Mouse (Mus musculus): ENCODE data around the gene Smyd1. TPM values are rescaled to one million over a fixed set of nuclear protein-coding genes. Genes with fewer than 3 reads are reported as not detected.

Smyd1 gene
- polyA plus RNA-seq, 1 experiment from 2014 or later: 0.43 TPM

GRCm38 (mm10) chr6:71302097-71302731, 19.8 kb downstream of the Smyd1 start:
- 67% methylated on average over 6 of the region's 6 CpGs for WGBS
- no peak overlapping the region for H3K4me2 ChIP-seq

DNA sequence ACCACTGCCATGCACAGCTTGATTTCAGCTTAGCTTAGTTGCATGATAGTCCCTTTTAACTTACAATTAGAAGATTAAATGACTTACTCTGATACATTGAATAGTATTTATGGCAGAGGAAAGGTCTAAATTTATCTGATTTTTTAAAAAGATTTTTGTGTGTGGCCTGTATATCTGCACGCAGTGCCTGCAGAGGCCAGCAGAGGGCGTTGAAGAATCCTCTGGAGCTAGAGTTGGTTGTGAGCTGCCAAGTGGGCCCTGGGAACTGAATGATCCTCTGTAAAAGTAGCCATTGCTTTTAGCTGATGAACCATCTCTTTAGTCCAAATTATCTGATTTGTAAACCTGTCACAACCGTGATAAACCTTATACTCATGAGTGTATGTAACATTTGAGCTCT, 23.3 kb downstream of the Smyd1 start:
- Histone ChIP-seq H3K27ac (no peak overlapping the region), H3K4me2 (no peak overlapping the region), H3K27me3 (no peaks in the 10 kb centered on the region), H3K36me3 (no peaks in the 10 kb centered on the region), H3K9ac (no peak overlapping the region), H3K4me3 (no peak overlapping the region), H3K4me1 (replicated peaks) (no peaks in the 10 kb centered on the region), H3K9me3 (no peaks in the 10 kb centered on the region)
- 28% methylated on average over 3 of the region's 3 CpGs for WGBS
- no peak for ATAC-seq (ENCODE audit: low FRiP score)

More at GRCm38 (mm10) chr6:71302097-71302731, 19.8 kb downstream of the Smyd1 start:
- Histone ChIP-seq H3K27ac (no peak overlapping the region), H3K4me1 (replicated peaks) (no peaks in the 10 kb centered on the region), H3K36me3 (no peaks in the 10 kb centered on the region), H3K4me3 (no peak overlapping the region), H3K9me3 (no peaks in the 10 kb centered on the region), H3K27me3 (no peaks in the 10 kb centered on the region), H3K9ac (no peak overlapping the region)
- ATAC-seq (ENCODE audit: low FRiP score): no peak

GRCm38 (mm10) chr6:71298051-71298450, 24.0 kb downstream of the Smyd1 start:
- Histone ChIP-seq H3K9me3 (no peaks in the 10 kb centered on the region), H3K9ac (no peak overlapping the region), H3K4me1 (replicated peaks) (no peaks in the 10 kb centered on the region), H3K4me3 (no peak overlapping the region), H3K36me3 (no peaks in the 10 kb centered on the region), H3K27ac (no peak overlapping the region), H3K4me2 (no peak overlapping the region), H3K27me3 (no peaks in the 10 kb centered on the region)
- 74% methylated on average over 2 of the region's 2 CpGs for WGBS
- ATAC-seq (ENCODE audit: low FRiP score): no peak

DNA sequence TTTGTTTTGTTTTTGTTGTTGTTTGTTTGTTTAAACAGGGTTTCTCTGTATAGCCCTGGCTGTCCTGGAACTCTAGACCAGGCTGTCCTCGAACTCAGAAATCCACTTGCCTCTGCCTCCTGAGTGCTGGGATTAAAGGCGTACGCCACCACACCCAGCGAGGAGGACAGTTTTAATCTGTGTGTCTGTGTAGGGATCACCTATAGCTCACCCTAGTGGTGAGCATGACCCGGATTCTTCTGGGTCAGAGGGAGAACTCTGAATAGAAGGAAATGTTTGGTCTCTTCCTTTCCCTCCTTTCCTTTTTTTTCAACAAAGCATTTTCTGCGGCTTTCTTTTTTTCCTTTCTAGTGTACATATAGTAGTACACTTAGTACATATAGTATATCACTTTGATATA, 26.7 kb downstream of the Smyd1 start:
- 70% methylated on average over 6 of the region's 6 CpGs for WGBS
- no peak for ATAC-seq (ENCODE audit: low FRiP score)

DNA sequence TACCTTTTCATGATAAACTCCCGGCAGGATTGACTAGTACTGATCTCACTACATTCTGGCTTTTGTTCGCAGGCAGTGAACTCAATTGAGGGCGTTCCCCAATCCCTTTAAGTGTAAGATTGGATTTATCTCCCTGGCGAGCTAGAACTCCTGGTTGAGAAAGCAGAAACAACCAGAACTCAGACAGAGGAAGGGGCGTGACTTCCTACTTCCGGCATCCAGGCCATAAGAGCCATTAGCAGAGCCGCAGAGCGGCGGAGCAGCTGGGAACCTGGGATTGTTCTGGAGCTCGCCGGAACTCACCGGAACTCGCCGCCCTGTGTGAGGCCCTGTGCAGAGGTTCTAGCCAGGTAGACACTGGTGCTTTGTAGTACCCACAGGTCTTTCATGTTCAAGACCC, 28.5 kb downstream of the Smyd1 start:
- Histone ChIP-seq H3K9ac (no peak overlapping the region), H3K4me1 (replicated peaks) (no peaks in the 10 kb centered on the region), H3K4me2 (no peak overlapping the region), H3K9me3 (no peaks in the 10 kb centered on the region), H3K4me3 (no peak overlapping the region), H3K36me3 (no peaks in the 10 kb centered on the region), H3K27ac (no peak overlapping the region), H3K27me3 (no peaks in the 10 kb centered on the region)
- ATAC-seq (ENCODE audit: low FRiP score): no peak
- WGBS: 91% methylated on average over 14 of the region's 14 CpGs

More for the DNA sequence above, 26.7 kb downstream of the Smyd1 start:
- Histone ChIP-seq H3K27me3 (no peaks in the 10 kb centered on the region), H3K4me2 (no peak overlapping the region), H3K9me3 (no peaks in the 10 kb centered on the region), H3K4me1 (replicated peaks) (no peaks in the 10 kb centered on the region), H3K27ac (no peak overlapping the region), H3K36me3 (no peaks in the 10 kb centered on the region), H3K4me3 (no peak overlapping the region), H3K9ac (no peak overlapping the region)

- Histone ChIP-seq H3K9ac (no peak overlapping the region), H3K36me3 (peaks cover 5% of the 10 kb centered on the region), H3K4me1 (replicated peaks) (no peaks in the 10 kb centered on the region), H3K4me3 (no peak overlapping the region), H3K9me3 (no peaks in the 10 kb centered on the region), H3K27me3 (no peaks in the 10 kb centered on the region), H3K4me2 (no peak overlapping the region), H3K27ac (no peak overlapping the region)
- WGBS: 84% methylated on average over 1 of the region's 1 CpGs
- no peak for ATAC-seq (ENCODE audit: low FRiP score)
These were observed 42.6 kb downstream of the Smyd1 start for GRCm38 (mm10) chr6:71279418-71279817.

DNA sequence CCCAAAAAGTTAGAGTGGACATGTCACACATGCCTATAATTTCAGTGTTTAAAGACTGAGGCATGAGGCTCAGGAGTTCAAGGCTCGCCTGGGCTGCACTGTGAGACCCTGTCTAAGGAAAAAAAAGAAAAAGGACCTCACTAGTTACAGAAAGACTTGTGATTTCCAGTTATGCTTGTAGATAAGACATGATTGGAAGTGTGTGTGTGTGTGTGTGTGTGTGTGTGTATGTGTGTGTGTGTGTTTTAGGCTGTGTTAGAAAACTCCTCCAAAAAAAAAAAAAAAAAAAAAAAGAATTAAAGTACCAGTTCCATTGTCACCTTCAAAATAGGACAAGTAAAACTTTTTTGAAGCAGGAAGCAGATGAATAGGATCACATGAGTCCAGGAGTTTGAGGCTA, 47.4 kb downstream of the Smyd1 start:
- H3K9me3 ChIP-seq: no peaks in the 10 kb centered on the region
- H3K4me3 ChIP-seq: no peak overlapping the region
- no peak overlapping the region for H3K9ac ChIP-seq
- no peaks in the 10 kb centered on the region for H3K36me3 ChIP-seq
- no peak for ATAC-seq (ENCODE audit: low FRiP score)
- 93% methylated on average over 1 of the region's 1 CpGs for WGBS
- H3K4me1 ChIP-seq (replicated peaks): peaks cover 13% of the 10 kb centered on the region
- H3K27ac ChIP-seq: no peak overlapping the region
- no peak overlapping the region for H3K4me2 ChIP-seq
- no peaks in the 10 kb centered on the region for H3K27me3 ChIP-seq

- no peak for ATAC-seq (ENCODE audit: low FRiP score)
- Histone ChIP-seq H3K4me1 (replicated peaks) (peaks cover 13% of the 10 kb centered on the region), H3K4me2 (no peak overlapping the region)
These were observed 48.3 kb downstream of the Smyd1 start for GRCm38 (mm10) chr6:71273715-71274114.

GRCm38 (mm10) chr6:71272316-71272741, 49.7 kb downstream of the Smyd1 start:
- peak; percentile 2; the same call in 1 of the 2 replicates for ATAC-seq (ENCODE audit: low FRiP score)
- WGBS: 2% methylated on average over 11 of the region's 11 CpGs
- H3K4me1 ChIP-seq (replicated peaks): peaks cover 13% of the 10 kb centered on the region

More at GRCm38 (mm10) chr6:71273715-71274114, 48.3 kb downstream of the Smyd1 start:
- 95% methylated on average over 1 of the region's 1 CpGs for WGBS
- H3K36me3 ChIP-seq: no peaks in the 10 kb centered on the region
- no peaks in the 10 kb centered on the region for H3K9me3 ChIP-seq
- H3K4me3 ChIP-seq: no peak overlapping the region
- no peak overlapping the region for H3K27ac ChIP-seq
- H3K27me3 ChIP-seq: no peaks in the 10 kb centered on the region
- H3K9ac ChIP-seq: no peak overlapping the region

DNA sequence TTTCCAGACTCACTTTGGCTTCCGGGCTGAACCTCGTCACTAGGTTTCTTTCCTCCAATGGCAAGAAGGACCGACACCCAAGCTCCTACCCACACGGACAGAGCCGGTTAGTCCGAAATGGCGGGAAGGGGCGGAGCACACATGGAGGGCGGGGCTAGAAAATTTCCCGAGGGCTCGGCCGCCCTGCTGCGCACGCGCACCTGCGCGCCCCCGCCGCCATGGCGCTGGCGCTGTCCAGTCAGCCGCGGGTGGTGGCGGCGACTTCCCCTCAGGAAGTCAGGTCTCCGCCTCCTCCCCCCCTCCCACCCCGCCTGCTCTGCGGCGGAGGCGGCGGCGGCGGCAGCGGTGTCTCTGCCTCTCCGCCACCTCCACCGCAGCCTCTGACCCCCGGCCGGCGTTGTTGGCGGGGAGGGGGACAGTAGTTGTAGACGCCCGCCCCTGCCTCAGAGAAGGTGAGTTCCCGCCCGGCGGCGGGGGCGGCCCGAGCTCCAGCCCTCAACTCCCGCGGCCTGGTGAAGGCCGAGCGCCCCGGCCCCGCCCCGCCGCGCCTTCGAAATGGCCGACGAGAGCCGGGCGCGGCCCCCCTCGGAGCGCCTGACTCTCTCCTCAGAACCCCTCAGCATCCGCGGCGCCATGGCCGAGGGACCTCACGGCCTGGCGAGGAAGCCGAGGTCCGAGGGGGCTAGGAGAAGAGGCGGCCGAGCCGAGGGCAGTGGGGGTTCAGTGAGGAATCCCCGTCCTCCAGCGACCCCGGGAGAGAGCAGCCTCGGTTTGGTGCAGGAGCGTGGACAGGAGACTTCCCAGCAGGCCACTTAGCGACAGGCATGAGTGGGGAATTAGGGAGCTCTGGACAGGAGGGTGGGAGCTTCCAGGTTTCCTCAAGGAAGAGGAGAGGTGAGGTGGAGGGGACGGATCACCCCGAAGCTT, 50.4 kb downstream of the Smyd1 start, which contains the start of gene Krcc1:
Gene Krcc1, plus strand, starts transcription at position 289 of the 927 bp plus-strand sequence.
- whole genome bisulfite sequencing: under 1% methylated on average over 65 of the region's 84 CpGs
- ATAC-seq (ENCODE audit: low FRiP score): peak; percentile 95
- H3K27ac ChIP-seq: peak within 1 kb of the TSS; percentile 97

More at GRCm38 (mm10) chr6:71272316-71272741, 49.7 kb downstream of the Smyd1 start:
- no peaks in the 10 kb centered on the region for H3K9me3 ChIP-seq
- peak overlapping the region; percentile 73 for H3K4me2 ChIP-seq
- no peaks in the 10 kb centered on the region for H3K27me3 ChIP-seq
- peak overlapping the region; percentile 97 for H3K27ac ChIP-seq
- peak overlapping the region; percentile 98 for H3K9ac ChIP-seq
- no peaks in the 10 kb centered on the region for H3K36me3 ChIP-seq
- H3K4me3 ChIP-seq: peak overlapping the region; percentile 90

GRCm38 (mm10) chr6:71271057-71271388, 51.0 kb downstream of the Smyd1 start:
- H3K4me2 ChIP-seq: peak overlapping the region; percentile 73
- no peaks in the 10 kb centered on the region for H3K36me3 ChIP-seq
- no peaks in the 10 kb centered on the region for H3K9me3 ChIP-seq
- H3K27me3 ChIP-seq: no peaks in the 10 kb centered on the region
- peak overlapping the region; percentile 90 for H3K4me3 ChIP-seq
- ATAC-seq (ENCODE audit: low FRiP score): peak; percentile 75
- peaks cover 13% of the 10 kb centered on the region for H3K4me1 ChIP-seq (replicated peaks)
- peak overlapping the region; percentile 97 for H3K27ac ChIP-seq
- WGBS: 2% methylated on average over 8 of the region's 8 CpGs
- H3K9ac ChIP-seq: peak overlapping the region; percentile 62

More for the DNA sequence above, 50.4 kb downstream of the Smyd1 start, which contains the start of gene Krcc1:
- Histone ChIP-seq H3K9me3 (no peaks in the 10 kb centered on the region), H3K9ac (peak within 1 kb of the TSS; percentile 98), H3K4me1 (replicated peaks) (peaks cover 13% of the 10 kb centered on the region), H3K27me3 (no peaks in the 10 kb centered on the region), H3K4me3 (peak within 1 kb of the TSS; percentile 90), H3K36me3 (no peaks in the 10 kb centered on the region), H3K4me2 (peak within 1 kb of the TSS; percentile 73)

DNA sequence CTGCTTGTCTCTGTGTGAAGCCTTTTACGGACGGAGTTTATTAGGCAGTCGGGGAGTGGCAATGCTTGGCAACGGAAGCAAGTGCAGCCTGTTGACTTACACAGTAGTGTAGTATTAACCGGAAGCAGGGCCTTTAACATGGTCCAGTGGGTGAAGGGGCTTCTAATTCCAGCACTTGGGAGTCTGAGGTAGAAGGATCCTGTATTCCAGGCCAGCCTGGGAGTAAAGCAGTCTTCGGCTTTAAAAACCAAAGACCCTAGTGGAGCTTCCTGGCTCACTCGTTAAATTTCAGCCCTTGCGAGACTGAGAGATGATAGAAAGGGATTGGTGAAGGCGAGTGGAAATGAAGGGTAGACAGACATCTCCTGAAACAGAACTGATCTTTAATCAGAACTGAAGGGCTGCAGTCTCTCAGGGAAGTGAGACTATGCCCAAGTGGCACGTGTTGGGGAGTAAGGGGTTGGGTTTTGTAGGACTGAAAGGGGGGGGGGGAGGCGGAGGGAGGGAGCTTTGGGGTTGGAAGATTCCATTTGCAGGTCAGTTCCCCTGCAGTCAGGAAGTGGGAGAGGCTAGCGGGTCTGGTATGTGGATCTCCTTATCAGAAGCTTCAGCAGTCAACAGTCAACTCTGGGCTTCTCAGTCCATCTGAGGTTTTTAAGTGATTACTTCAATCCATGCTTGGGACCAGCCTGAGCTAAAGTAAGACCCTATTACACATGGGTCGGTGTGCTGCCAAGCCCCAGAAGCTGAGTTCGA, 51.6 kb downstream of the Smyd1 start:
- Histone ChIP-seq H3K4me1 (replicated peaks) (peaks cover 13% of the 10 kb centered on the region), H3K9me3 (no peaks in the 10 kb centered on the region), H3K4me3 (peak overlapping the region; percentile 90), H3K36me3 (no peaks in the 10 kb centered on the region), H3K9ac (peak overlapping the region; percentile 62), H3K27ac (peak overlapping the region; percentile 97), H3K27me3 (no peaks in the 10 kb centered on the region), H3K4me2 (peak overlapping the region; percentile 73)
- no peak; the same call in 1 of the 2 replicates for ATAC-seq (ENCODE audit: low FRiP score)
- WGBS: 33% methylated on average over 14 of the region's 14 CpGs
